Mouse (Mus musculus): ENCODE measurements around the gene Egflam. TPM values are rescaled to one million over a fixed set of nuclear protein-coding genes. Genes with fewer than 3 reads are reported as not detected.

Egflam gene
- polyA plus RNA-seq, 1 experiment from 2014 or later: 11.8 TPM

GRCm38 (mm10) chr15:7202981-7203380, 195.2 kb downstream of the Egflam start:
- Histone ChIP-seq H3K9ac (ENCODE audit: low read length) (no peak overlapping the region), H3K27ac (replicated peaks in 1 of 2; ENCODE audit: control insufficient read depth in 1 of 2, insufficient read depth in 1 of 2, low read depth in 2 of 2, low read length in 2 of 2) (no peak overlapping the region), H3K9me3 (ENCODE audit: control insufficient read depth, low read length) (no peaks in the 10 kb centered on the region), H3K4me2 (ENCODE audit: low read length) (no peak overlapping the region), H3K4me1 (ENCODE audit: control insufficient read depth in 2 of 2, insufficient read depth in 2 of 2, low read length in 2 of 2) (peaks cover 45 to 65% of the 10 kb centered on the region in 2 experiments), H3K27me3 (ENCODE audit: control insufficient read depth, insufficient read depth, low read length) (no peaks in the 10 kb centered on the region), H3K4me3 (ENCODE audit: control insufficient read depth in 1 of 2, insufficient read depth in 1 of 2, low read depth in 1 of 2, low read length in 2 of 2) (no peak overlapping the region), H3K36me3 (ENCODE audit: control insufficient read depth, insufficient read depth, low read length) (peaks cover 8% of the 10 kb centered on the region; the same call in 1 of the 2 replicates)
- 90% methylated on average over 5 of the region's 5 CpGs for WGBS
- ATAC-seq (ENCODE audit: insufficient number of reproducible peaks, insufficient read depth, low FRiP score, low read depth): no peak

GRCm38 (mm10) chr15:7201421-7202380, 196.5 kb downstream of the Egflam start:
- Histone ChIP-seq H3K9me3 (ENCODE audit: control insufficient read depth, low read length) (no peaks in the 10 kb centered on the region), H3K4me2 (ENCODE audit: low read length) (no peak overlapping the region), H3K27ac (replicated peaks in 1 of 2; ENCODE audit: control insufficient read depth in 1 of 2, insufficient read depth in 1 of 2, low read depth in 2 of 2, low read length in 2 of 2) (peak overlapping the region; percentile 65 to 82), H3K36me3 (ENCODE audit: control insufficient read depth, insufficient read depth, low read length) (peaks cover 4% of the 10 kb centered on the region), H3K9ac (ENCODE audit: low read length) (peak overlapping the region; percentile 55; the same call in 1 of the 2 replicates), H3K4me3 (ENCODE audit: control insufficient read depth in 1 of 2, insufficient read depth in 1 of 2, low read depth in 1 of 2, low read length in 2 of 2) (no peak overlapping the region), H3K27me3 (ENCODE audit: control insufficient read depth, insufficient read depth, low read length) (no peaks in the 10 kb centered on the region), H3K4me1 (ENCODE audit: control insufficient read depth in 2 of 2, insufficient read depth in 2 of 2, low read length in 2 of 2) (peaks cover 45 to 61% of the 10 kb centered on the region in 2 experiments)
- ATAC-seq (ENCODE audit: insufficient number of reproducible peaks, insufficient read depth, low FRiP score, low read depth): no peak
- 34% methylated on average over 9 of the region's 9 CpGs for WGBS

- Histone ChIP-seq H3K27me3 (ENCODE audit: control insufficient read depth, insufficient read depth, low read length) (no peaks in the 10 kb centered on the region), H3K27ac (replicated peaks in 1 of 2; ENCODE audit: control insufficient read depth in 1 of 2, insufficient read depth in 1 of 2, low read depth in 2 of 2, low read length in 2 of 2) (no peak overlapping the region), H3K4me2 (ENCODE audit: low read length) (no peak overlapping the region), H3K36me3 (ENCODE audit: control insufficient read depth, insufficient read depth, low read length) (peaks cover 4% of the 10 kb centered on the region; the same call in 1 of the 2 replicates), H3K9ac (ENCODE audit: low read length) (no peak overlapping the region), H3K4me3 (ENCODE audit: control insufficient read depth in 1 of 2, insufficient read depth in 1 of 2, low read depth in 1 of 2, low read length in 2 of 2) (no peak overlapping the region), H3K4me1 (ENCODE audit: control insufficient read depth in 2 of 2, insufficient read depth in 2 of 2, low read length in 2 of 2) (peaks cover 37 to 50% of the 10 kb centered on the region in 2 experiments), H3K9me3 (ENCODE audit: control insufficient read depth, low read length) (no peaks in the 10 kb centered on the region)
- WGBS: 47% methylated on average over 6 of the region's 6 CpGs
- ATAC-seq (ENCODE audit: insufficient number of reproducible peaks, insufficient read depth, low FRiP score, low read depth): no peak
Measured at GRCm38 (mm10) chr15:7200286-7200685, 197.9 kb downstream of the Egflam start.

GRCm38 (mm10) chr15:7198816-7199215, 199.4 kb downstream of the Egflam start:
- Histone ChIP-seq H3K4me2 (ENCODE audit: low read length) (no peak overlapping the region), H3K4me1 (ENCODE audit: control insufficient read depth in 2 of 2, insufficient read depth in 2 of 2, low read length in 2 of 2) (peaks cover 29 to 56% of the 10 kb centered on the region in 2 experiments), H3K27ac (replicated peaks in 1 of 2; ENCODE audit: control insufficient read depth in 1 of 2, insufficient read depth in 1 of 2, low read depth in 2 of 2, low read length in 2 of 2) (no peak overlapping the region), H3K27me3 (ENCODE audit: control insufficient read depth, insufficient read depth, low read length) (no peaks in the 10 kb centered on the region), H3K36me3 (ENCODE audit: control insufficient read depth, insufficient read depth, low read length) (peaks cover 4% of the 10 kb centered on the region; the same call in 1 of the 2 replicates), H3K4me3 (ENCODE audit: control insufficient read depth in 1 of 2, insufficient read depth in 1 of 2, low read depth in 1 of 2, low read length in 2 of 2) (no peak overlapping the region), H3K9me3 (ENCODE audit: control insufficient read depth, low read length) (no peaks in the 10 kb centered on the region), H3K9ac (ENCODE audit: low read length) (no peak overlapping the region)
- ATAC-seq (ENCODE audit: insufficient number of reproducible peaks, insufficient read depth, low FRiP score, low read depth): no peak
- WGBS: 60% methylated on average over 2 of the region's 2 CpGs

- WGBS: 81% methylated on average over 3 of the region's 3 CpGs
- Histone ChIP-seq H3K4me1 (ENCODE audit: control insufficient read depth in 2 of 2, insufficient read depth in 2 of 2, low read length in 2 of 2) (peaks cover 25 to 53% of the 10 kb centered on the region in 2 experiments), H3K4me3 (ENCODE audit: control insufficient read depth in 1 of 2, insufficient read depth in 1 of 2, low read depth in 1 of 2, low read length in 2 of 2) (no peak overlapping the region), H3K9me3 (ENCODE audit: control insufficient read depth, low read length) (no peaks in the 10 kb centered on the region), H3K27ac (replicated peaks in 1 of 2; ENCODE audit: control insufficient read depth in 1 of 2, insufficient read depth in 1 of 2, low read depth in 2 of 2, low read length in 2 of 2) (no peak overlapping the region), H3K27me3 (ENCODE audit: control insufficient read depth, insufficient read depth, low read length) (no peaks in the 10 kb centered on the region), H3K36me3 (ENCODE audit: control insufficient read depth, insufficient read depth, low read length) (peaks cover 11% of the 10 kb centered on the region; the same call in 1 of the 2 replicates), H3K9ac (ENCODE audit: low read length) (no peak overlapping the region), H3K4me2 (ENCODE audit: low read length) (no peak overlapping the region)
- no peak for ATAC-seq (ENCODE audit: insufficient number of reproducible peaks, insufficient read depth, low FRiP score, low read depth)
Measured at GRCm38 (mm10) chr15:7197652-7198445, 200.3 kb downstream of the Egflam start.

GRCm38 (mm10) chr15:7194748-7195221, 203.4 kb downstream of the Egflam start:
- Histone ChIP-seq H3K36me3 (ENCODE audit: control insufficient read depth, insufficient read depth, low read length) (peaks cover 40% of the 10 kb centered on the region), H3K4me1 (ENCODE audit: control insufficient read depth in 2 of 2, insufficient read depth in 2 of 2, low read length in 2 of 2) (peaks cover 19 to 43% of the 10 kb centered on the region in 2 experiments), H3K9ac (ENCODE audit: low read length) (no peak overlapping the region), H3K4me3 (ENCODE audit: control insufficient read depth in 1 of 2, insufficient read depth in 1 of 2, low read depth in 1 of 2, low read length in 2 of 2) (no peak overlapping the region), H3K27me3 (ENCODE audit: control insufficient read depth, insufficient read depth, low read length) (no peaks in the 10 kb centered on the region), H3K4me2 (ENCODE audit: low read length) (no peak overlapping the region), H3K9me3 (ENCODE audit: control insufficient read depth, low read length) (no peaks in the 10 kb centered on the region), H3K27ac (replicated peaks in 1 of 2; ENCODE audit: control insufficient read depth in 1 of 2, insufficient read depth in 1 of 2, low read depth in 2 of 2, low read length in 2 of 2) (peak overlapping the region; percentile 6 to 60; a peak in 1 of 4 replicates)
- ATAC-seq (ENCODE audit: insufficient number of reproducible peaks, insufficient read depth, low FRiP score, low read depth): no peak
- 41% methylated on average over 6 of the region's 6 CpGs for WGBS

GRCm38 (mm10) chr15:7194147-7194720, 204.0 kb downstream of the Egflam start:
- H3K9ac ChIP-seq (ENCODE audit: low read length): 0 out of 2 replicates have a peak overlapping the region, but pooled peaks have one; percentile 13

More at GRCm38 (mm10) chr15:7194147-7194720, 204.0 kb downstream of the Egflam start:
- no peak for ATAC-seq (ENCODE audit: insufficient number of reproducible peaks, insufficient read depth, low FRiP score, low read depth)
- H3K27ac ChIP-seq (replicated peaks in 1 of 2; ENCODE audit: control insufficient read depth in 1 of 2, insufficient read depth in 1 of 2, low read depth in 2 of 2, low read length in 2 of 2): peak overlapping the region; percentile 24 to 60
- H3K9me3 ChIP-seq (ENCODE audit: control insufficient read depth, low read length): no peaks in the 10 kb centered on the region
- H3K36me3 ChIP-seq (ENCODE audit: control insufficient read depth, insufficient read depth, low read length): peaks cover 40% of the 10 kb centered on the region
- no peaks in the 10 kb centered on the region for H3K27me3 ChIP-seq (ENCODE audit: control insufficient read depth, insufficient read depth, low read length)
- WGBS: 28% methylated on average over 13 of the region's 13 CpGs
- peak overlapping the region; percentile 19; the same call in 1 of the 2 replicates for H3K4me2 ChIP-seq (ENCODE audit: low read length)
- H3K4me1 ChIP-seq (ENCODE audit: control insufficient read depth in 2 of 2, insufficient read depth in 2 of 2, low read length in 2 of 2): peaks cover 22 to 48% of the 10 kb centered on the region in 2 experiments
- H3K4me3 ChIP-seq (ENCODE audit: control insufficient read depth in 1 of 2, insufficient read depth in 1 of 2, low read depth in 1 of 2, low read length in 2 of 2): no peak overlapping the region

All from heart, embryonic 14.5 days (tissue).